Mouse (Mus musculus): ENCODE measurements around the gene Akap7.

- TF ChIP-seq POLR2A (IDR thresholded peaks at IDR 0.05; ENCODE audit: insufficient read depth, low read depth, low read length), result no peak
- TF ChIP-seq EP300 (IDR thresholded peaks at IDR 0.05; ENCODE audit: insufficient read depth, low read depth, low read length), result no peak
Measured at GRCm38 (mm10) chr10:25279406-25279805, 28.3 kb downstream of the Akap7 start.
